Mouse (Mus musculus) hematopoietic stem cell, adult 5-6 weeks (primary cell): Measurements from ENCODE around the gene Creg1. TPM values are rescaled to one million over a fixed set of nuclear protein-coding genes. Genes with fewer than 3 reads are reported as not detected.
"Not testable (repeated sequence)": the region's sequence is repeated elsewhere in the genome, so short reads cannot be mapped to it uniquely, and the experiment has no call there.

Source experiments
- ATAC-seq, 2 experiments: fragments of 125-278 bp in 1 of 2; replicated peaks in 1 of 2; 2 replicates each; pipeline ENCODE4 v1.8.0; 2016 to 2017; ENCODE audit warnings: inconsistent platforms in 2 of 2, mild to moderate bottlenecking in 2 of 2, moderate number of reproducible peaks in 2 of 2, low read depth in 1 of 2, moderate TSS enrichment in 1 of 2; ENCODE audit not compliant: low FRiP score in 2 of 2, poor library complexity in 2 of 2, severe bottlenecking in 2 of 2, insufficient read depth in 1 of 2, low TSS enrichment in 1 of 2
- total RNA-seq: library from RNA; stranded (forward); fragments of 172-1452, 232-1000 nt; gene quantifications from 2 replicates; pipeline ENCODE4 v1.2.3, GENCODE M21; 2017

The Creg1 gene
- total RNA-seq, 1 experiment from 2014 or later: 118 TPM

- peak in 1 of 2 experiments; percentile 36; a peak in 1 of 4 replicates for ATAC-seq
Measured at GRCm38 (mm10) chr1:165737867-165738266, 25.7 kb upstream of the Creg1 start.

DNA sequence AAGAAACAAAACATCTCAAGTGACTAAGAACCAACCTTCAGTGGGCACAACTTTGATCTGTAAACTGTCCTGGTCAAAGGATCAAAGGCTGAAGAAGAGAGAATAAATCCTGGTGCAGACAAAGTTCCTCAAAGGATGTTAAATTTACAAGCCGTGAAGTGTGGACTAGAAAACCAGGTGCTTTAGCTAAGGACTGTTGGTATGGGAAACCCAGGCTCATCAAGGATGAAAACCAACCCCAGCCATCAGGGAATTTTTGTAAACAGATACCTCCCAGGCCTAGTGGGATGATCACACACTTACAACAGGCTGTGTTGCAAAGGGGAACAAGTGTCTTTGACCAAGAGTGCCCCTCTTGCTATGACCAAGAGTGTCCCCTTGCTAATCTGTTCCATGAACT lies 24.6 kb upstream of the Creg1 start:
- no peak for ATAC-seq

GRCm38 (mm10) chr1:165741989-165742388 lies 21.6 kb upstream of the Creg1 start:
- no peak for ATAC-seq

DNA sequence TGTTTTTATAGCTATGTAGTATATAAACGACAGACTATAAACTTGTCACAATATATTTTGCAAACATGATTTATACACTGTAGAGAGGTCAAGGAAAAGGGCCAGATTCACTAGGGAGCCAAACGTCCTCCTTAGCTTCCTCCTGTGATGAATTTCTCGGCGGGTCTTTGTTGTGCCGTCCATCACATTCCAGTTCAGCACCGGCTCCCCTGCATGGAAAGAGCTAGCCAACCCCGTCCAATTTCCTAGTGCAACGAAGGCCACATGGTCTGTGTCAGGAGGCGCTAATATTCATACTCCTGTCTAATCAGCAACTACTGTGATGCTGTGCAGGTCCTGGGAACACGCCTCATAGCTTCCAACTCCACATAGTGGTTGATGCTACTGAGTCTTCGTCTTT lies 15.5 kb upstream of the Creg1 start:
- no peak for ATAC-seq

DNA sequence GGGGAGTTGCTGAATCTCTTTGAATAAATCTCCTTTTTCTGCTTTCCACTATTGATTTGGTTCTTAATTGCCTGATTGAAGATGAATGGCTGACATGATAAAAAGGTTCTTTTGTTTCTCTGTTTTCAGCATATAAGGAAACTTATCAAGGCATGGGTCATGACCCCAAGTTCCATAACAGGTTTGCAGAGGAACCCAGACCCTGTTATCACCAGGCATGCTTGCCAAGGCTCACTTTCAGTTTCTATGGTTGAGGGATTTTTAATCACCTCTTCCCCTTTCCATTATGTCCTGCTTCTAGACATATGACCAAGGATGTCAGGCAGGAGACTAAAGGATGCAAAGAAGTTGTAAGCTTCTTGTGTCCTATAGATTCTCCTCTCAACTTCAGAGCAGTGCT lies 12.4 kb upstream of the Creg1 start:
- no peak; a peak in 2 of 4 replicates for ATAC-seq

DNA sequence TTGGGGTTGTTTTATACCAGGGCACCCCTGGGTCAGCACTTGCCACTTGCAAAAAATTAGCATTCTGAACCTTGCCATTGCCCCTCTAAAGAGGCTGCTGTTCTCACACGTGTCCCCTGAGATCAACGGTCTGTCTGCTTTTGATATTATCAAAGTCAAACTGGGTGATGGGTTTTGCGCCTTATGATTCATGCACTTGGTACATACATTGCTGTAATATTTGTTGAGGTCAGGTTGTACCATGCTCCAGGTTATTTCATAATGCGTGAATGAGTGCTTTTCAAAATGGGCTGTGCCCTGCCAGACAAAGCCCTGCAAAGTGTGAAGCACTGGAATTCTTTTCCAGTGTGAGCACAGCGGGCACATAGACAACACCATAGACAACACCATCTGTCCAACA lies 11.7 kb upstream of the Creg1 start:
- no peak for ATAC-seq

GRCm38 (mm10) chr1:165754205-165754604 lies 9.3 kb upstream of the Creg1 start:
- ATAC-seq: no peak

DNA sequence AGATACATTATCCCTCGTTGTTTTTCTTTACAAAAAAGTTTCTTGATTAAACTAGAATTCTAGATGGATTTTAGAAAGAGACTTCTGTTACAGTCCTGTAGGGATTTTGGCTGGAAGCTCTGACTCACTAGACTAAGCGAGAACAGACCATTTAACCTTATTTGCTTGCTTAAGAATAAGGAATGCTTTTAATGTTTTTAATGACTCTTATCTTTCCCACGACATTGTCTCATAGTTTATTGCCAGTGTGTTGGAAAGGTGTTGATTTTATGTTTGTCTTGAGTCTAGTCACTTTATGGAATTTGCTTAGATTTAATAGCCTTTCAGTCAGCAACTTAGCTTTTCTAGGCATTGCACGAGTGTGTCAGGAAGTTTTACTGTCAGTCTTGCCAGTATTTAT lies 8.4 kb upstream of the Creg1 start:
- no peak for ATAC-seq

- ATAC-seq: no peak
Measured at GRCm38 (mm10) chr1:165761522-165762305, 1.8 kb upstream of the Creg1 start.

GRCm38 (mm10) chr1:165762498-165762897 lies 1.0 kb upstream of the Creg1 start:
- not testable (repeated sequence) for ATAC-seq

DNA sequence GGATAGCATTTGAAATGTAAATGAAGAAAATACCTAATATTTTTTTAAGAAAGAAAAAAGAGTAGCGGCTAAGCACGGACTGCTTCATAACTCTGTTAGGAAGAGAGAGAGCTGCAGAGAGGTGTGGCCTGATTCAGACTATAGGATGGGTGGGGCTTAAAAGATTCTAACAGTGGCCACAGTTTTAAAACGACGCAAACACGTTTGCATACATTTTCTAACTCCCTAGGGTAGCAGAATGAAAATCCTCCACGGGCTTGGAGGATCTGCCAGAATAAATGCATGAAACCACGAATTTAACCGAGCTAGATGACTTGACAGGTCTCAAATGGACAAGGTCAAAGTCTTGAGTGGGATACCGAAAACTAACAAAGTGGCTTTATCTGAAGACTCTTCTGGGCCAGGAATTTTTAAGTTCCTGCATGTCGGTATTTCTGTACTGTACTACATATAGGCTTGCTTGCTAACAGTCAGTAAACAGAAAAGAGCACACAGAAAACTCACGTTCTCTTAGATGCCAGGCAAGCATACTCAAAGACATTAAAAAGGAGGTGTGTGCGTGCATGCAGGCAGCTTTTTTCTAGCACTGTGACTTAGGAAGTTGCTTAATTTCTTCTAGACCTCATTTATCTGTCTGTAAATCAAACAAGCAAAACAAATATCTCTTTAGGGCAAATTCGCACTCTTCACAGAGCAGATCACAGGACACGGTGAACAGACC lies 472 bp upstream of the Creg1 start:
- ATAC-seq: peak; percentile 32 to 40; a peak in 2 of 4 replicates

DNA sequence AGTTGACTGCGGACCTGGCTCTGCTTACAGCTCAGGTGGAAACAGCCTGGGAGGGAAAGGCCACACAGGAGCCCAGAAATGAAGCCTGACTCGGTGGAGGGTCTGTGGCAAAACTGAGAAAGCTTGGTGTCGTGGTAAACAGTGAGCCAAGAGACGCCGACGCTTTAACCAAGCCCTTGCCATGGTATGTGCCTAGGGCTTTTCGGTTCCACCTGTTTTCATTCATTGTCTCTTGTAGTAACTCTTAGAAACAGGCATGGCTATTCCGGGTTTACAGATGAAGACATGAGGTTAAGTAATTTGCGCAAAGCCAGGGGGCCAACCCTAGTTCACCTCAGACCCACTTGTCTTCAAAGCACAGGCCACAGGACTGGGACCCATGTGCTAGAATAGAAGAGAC lies 1.0 kb downstream of the Creg1 start:
- ATAC-seq: no peak

GRCm38 (mm10) chr1:165765041-165765440 lies 1.5 kb downstream of the Creg1 start:
- no peak for ATAC-seq

GRCm38 (mm10) chr1:165765651-165766294 lies 2.2 kb downstream of the Creg1 start:
- no peak for ATAC-seq

- ATAC-seq: no peak
Measured at GRCm38 (mm10) chr1:165766295-165766890, 2.8 kb downstream of the Creg1 start.

DNA sequence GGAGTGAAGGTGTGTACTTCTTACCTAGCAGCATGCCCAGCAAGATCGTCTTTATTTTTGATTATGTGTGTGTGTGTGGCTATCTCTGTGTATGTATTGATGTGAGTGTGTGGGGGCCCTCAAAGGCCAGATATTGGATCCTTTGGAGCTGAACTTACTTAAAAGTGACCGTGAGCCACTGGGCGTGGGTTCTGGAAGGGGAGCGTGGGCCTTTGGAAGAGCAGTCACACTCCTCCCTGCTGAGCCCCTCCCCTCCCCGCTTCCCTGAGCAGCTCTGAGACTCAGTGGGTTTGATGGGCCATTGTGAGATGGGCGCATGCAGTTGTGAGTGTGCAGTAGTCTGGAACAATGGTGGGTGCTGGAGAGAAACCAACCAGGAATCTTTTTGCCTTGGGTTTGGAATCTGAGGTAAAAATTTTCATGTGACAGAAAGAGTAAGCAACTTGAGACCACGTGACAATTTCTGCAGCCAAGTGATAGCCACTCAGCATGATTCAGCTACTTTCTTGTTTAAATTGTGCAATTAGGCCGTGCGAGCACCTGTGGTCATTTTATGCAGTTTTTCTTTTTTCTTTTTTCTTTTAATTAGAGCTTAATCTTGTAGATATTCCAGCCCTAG lies 5.5 kb downstream of the Creg1 start:
- peak in 1 of 2 experiments; percentile 37; a peak in 1 of 4 replicates for ATAC-seq

DNA sequence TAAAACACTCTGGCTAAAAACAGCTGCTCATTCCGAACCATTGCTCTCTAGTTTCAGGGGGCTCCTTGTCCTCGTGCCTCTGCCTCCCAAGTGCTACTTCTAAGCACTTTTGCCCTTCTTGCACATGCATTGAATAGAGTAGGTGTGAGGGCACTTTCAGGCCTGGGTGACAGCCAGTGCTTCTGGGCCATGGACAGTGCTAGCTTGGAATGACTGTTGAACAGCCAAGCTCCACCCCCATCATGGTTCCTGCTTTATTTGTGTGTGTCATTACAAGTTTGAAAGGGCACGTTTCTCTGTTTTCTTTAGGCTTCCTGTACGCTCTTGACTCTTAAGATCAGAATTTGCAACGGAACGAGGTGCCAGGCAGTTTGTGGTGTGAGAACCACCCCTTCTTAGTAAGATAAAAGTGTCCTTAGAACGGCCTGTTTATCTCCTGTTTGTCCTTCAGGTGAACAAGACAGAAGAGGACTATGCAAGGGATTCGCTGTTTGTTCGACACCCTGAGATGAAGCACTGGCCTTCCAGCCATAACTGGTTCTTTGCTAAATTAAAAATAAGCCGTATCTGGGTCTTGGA lies 6.7 kb downstream of the Creg1 start:
- no peak for ATAC-seq
